Mouse (Mus musculus): ENCODE data around the gene Ssr1.

GRCm38 (mm10) chr13:37962541-37962940 lies 31.5 kb downstream of the Ssr1 start:
- TF ChIP-seq CTCF (IDR thresholded peaks at IDR 0.05; ENCODE audit: low read depth) (no peak), EP300 (IDR thresholded peaks at IDR 0.05; ENCODE audit: low read depth) (no peak)

Measured in heart, postnatal 0 days (tissue).